Mouse (Mus musculus): Measurements from ENCODE around the gene Adamts5. TPM values are rescaled to one million over a fixed set of nuclear protein-coding genes. Genes with fewer than 3 reads are reported as not detected.

Gene Adamts5
- 1 to 10 TPM in 1 of 26 experiments, under 1 TPM in 1, not detected in 24; 0.12 to 3.8 TPM for total RNA-seq (2018; cell fraction: chromatin; rRNA removed)
- under 1 TPM in 1 of 26 experiments, not detected in 25; under 0.01 TPM for total RNA-seq (2018; cell fraction: cytosol; rRNA removed)
- total RNA-seq (2018; cell fraction: nucleus; rRNA removed) = under 1 TPM in 1 of 26 experiments, not detected in 25; 0.65 TPM
- polyA plus RNA-seq (2018) = not detected in 3 replicates

DNA sequence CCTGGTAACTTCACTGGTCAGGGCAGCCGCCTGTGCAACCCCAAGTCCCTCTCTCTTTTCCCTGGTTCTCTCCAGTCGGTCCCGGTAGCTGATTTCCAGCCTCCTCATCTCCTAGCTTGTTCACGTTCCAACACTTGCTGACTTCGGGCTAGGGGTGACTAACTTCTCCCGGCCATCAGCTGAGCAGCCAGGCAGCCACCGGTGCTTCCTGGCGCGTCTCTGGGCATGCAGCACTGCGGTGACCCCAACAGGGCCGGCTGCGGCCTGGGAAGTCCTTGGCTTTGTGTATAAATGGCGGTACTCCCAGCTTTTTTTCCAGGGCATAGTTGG, at the start of gene Adamts5:
TSS of gene Adamts5 (minus strand) at position 248 of the 330 bp plus-strand sequence.
- H3K27ac ChIP-seq = no peak within 1 kb of the TSS
- no peaks in the 10 kb centered on the region for H3K36me3 ChIP-seq (ENCODE audit: inconsistent target)
- WGBS (ENCODE audit: missing documents) = 7% methylated on average over 11 of the region's 13 CpGs
- no peaks in the 10 kb centered on the region for H3K79me2 ChIP-seq (ENCODE audit: inconsistent target)
- H3K4me3 ChIP-seq (ENCODE audit: inconsistent target) = no peak within 1 kb of the TSS

DNA sequence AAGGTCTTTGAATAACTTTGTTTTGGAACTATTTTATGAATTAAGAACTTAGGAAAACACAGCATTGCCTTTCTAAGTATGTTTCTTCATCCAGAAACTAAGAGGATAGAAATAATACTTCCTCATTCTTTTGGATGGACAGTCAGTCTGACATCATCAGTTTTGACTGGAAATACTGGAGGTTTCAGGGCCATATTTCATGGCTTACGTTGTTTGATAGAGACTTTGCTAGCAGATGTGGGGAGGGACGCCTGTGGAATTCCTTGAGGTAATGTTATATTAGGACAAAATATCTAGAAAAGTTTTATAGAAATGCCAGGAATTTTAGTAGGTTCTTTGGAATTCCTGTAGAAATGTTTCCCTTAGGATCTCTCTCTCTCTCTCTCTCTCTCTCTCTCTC, 48.7 kb upstream of the Adamts5 start:
- Histone ChIP-seq H3K27ac (no peak overlapping the region), H3K4me3 (ENCODE audit: inconsistent target) (no peak overlapping the region), H3K36me3 (ENCODE audit: inconsistent target) (no peaks in the 10 kb centered on the region), H3K79me2 (ENCODE audit: inconsistent target) (no peaks in the 10 kb centered on the region)
- 71% methylated on average over 2 of the region's 2 CpGs for WGBS (ENCODE audit: missing documents)

DNA sequence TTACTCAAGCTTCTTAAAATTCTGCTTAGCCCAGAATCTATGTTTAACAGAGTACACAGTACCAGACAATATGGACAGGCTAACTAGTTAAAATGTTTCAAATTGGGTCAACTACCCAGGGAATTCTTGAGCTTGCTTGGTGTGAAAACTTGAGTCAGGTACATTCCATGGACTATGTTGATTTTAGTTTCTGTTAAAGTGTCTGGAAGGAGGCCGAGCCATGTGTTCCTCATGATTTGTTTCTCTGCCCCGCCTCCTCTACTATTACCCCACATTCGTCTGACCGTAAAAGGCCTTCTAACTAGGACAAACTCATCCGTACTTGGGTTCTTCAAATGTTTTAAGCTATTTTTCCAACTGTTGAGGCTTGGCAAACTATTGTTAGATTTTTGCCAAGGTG, 24.4 kb upstream of the Adamts5 start:
- Histone ChIP-seq H3K27ac (no peak overlapping the region), H3K79me2 (ENCODE audit: inconsistent target) (no peaks in the 10 kb centered on the region), H3K36me3 (ENCODE audit: inconsistent target) (no peaks in the 10 kb centered on the region), H3K4me3 (ENCODE audit: inconsistent target) (no peak overlapping the region)
- 84% methylated on average over 5 of the region's 5 CpGs for WGBS (ENCODE audit: missing documents)

DNA sequence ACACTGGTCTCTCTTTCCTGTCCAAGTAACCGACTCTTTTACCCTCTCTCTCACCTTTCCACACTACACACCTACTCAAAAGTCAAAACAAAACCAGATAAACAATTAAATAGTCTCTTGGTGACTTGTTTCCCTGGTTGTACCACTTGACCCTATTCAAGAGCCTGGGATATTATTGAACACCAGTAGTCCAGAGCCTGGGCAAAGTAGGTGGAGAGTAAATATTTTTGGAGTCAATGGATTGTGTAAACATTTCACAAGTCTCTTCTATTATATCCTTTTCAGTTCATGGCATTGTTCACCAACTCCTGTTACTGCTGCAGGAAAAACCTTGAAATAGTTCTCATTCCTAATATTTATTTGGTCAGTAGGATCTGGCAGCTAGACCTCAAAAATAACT, 20.8 kb upstream of the Adamts5 start:
- Histone ChIP-seq H3K27ac (no peak overlapping the region), H3K79me2 (ENCODE audit: inconsistent target) (no peaks in the 10 kb centered on the region), H3K4me3 (ENCODE audit: inconsistent target) (no peak overlapping the region), H3K36me3 (ENCODE audit: inconsistent target) (no peaks in the 10 kb centered on the region)
- WGBS (ENCODE audit: missing documents) = 100% methylated on average over 1 of the region's 1 CpGs

DNA sequence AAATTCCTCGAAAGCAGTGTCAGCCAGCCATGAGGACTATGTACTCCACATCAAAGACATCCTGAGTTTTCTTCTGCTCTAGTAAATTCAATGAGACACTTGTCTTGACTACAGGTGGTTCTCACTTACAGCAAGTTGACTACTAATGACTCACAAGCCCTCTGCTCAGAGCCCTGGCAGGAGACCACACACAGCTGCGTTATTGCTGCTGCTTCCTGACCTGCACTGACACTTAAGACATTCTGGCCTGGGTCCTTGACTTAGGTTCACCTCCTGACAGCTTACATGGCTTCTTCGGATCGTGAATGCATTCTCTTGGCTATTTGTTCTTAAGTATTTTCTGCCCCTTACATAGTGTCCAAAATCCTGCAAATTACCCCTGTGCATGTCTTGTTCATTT, 18.5 kb upstream of the Adamts5 start:
- 89% methylated on average over 4 of the region's 4 CpGs for WGBS (ENCODE audit: missing documents)
- H3K36me3 ChIP-seq (ENCODE audit: inconsistent target) = no peaks in the 10 kb centered on the region
- no peak overlapping the region for H3K4me3 ChIP-seq (ENCODE audit: inconsistent target)
- H3K79me2 ChIP-seq (ENCODE audit: inconsistent target) = no peaks in the 10 kb centered on the region
- H3K27ac ChIP-seq = no peak overlapping the region

DNA sequence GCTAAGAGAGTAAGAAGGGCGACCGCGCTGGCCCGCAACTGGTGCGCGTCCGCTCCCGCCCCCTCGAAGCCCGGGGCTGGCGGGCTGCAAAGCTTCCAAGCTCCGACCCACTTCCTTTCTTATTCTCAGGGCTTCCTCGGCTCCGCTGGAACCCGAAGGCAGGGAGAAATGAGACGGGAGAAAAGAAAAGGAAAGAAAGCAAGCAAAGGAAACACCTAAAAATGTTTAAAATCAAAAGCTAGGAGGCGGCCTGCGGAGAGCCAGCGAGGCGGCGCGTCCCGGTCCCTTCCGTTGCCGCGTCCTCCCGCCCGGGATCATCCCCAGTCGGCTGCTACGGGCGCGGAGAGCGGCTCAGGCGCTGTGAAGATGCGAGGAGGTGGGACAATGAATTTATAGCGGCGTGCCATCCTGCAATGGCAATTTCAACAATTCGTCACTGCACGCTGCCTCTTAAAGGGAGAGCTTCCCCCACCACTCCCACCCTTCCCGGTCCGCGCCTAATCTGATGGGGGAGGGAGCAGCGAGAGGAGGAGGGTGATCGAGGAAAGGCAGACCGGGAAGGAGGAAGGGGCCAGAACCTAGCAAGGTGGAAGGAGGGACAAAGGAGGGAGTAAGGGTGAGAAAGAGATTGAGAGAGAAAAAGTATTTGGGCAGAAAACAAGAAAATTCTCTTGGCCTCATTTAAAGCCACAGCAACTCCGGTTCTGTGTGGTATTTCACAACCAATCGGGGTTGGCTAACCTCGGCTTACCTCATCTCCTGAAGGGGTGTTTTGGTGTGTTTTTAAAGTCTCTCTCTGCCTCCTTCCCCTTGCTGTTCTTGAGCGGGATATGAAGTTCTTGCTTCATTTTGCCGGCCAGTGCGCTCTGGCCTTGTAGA, 687 bp downstream of the Adamts5 start:
- Histone ChIP-seq H3K4me3 (ENCODE audit: inconsistent target) (no peak overlapping the region), H3K27ac (no peak overlapping the region), H3K36me3 (ENCODE audit: inconsistent target) (no peaks in the 10 kb centered on the region), H3K79me2 (ENCODE audit: inconsistent target) (no peaks in the 10 kb centered on the region)
- 2% methylated on average over 49 of the region's 51 CpGs for WGBS (ENCODE audit: missing documents)

DNA sequence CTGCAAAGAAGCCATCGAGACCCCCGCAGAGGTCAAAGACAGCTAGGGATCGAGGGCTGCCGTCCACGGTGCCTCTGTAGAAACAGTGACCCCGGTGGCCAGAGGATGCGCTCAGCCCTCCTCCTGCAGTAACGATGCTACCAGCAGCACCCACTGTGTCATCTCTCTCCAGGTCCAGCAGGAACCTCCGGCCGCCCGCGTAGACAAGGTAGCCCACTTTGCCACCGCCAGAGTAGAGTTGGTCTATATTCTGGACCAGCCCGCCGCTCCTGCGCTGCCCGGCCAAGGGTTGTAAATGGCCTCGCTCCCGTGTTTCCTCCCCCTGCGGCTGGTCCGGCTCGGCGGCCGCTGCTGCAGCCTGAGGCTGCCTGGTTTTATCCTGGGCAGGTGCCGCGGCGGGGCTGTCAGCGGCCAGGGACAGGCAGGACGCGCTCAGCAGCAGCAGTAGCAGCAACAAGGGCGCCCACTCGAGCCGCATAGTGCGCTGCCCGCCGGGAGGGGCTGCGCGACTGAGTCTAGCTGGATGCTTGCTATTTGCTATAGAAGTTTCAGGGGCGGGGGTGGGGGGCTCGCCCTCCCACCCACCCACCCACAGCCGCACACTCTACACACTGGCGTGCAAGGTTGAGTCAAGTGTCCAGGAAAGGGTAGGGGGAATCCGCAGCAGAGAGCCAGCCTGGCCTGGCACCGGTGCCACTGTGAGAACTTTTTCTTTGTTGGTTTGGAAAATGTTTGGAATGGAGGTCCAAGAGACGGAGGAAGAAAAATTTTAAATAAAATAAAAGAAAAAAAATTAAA, 1.6 kb downstream of the Adamts5 start:
- H3K4me3 ChIP-seq (ENCODE audit: inconsistent target) = no peak overlapping the region
- H3K79me2 ChIP-seq (ENCODE audit: inconsistent target) = no peaks in the 10 kb centered on the region
- no peaks in the 10 kb centered on the region for H3K36me3 ChIP-seq (ENCODE audit: inconsistent target)
- WGBS (ENCODE audit: missing documents) = 8% methylated on average over 43 of the region's 45 CpGs
- H3K27ac ChIP-seq = no peak overlapping the region

DNA sequence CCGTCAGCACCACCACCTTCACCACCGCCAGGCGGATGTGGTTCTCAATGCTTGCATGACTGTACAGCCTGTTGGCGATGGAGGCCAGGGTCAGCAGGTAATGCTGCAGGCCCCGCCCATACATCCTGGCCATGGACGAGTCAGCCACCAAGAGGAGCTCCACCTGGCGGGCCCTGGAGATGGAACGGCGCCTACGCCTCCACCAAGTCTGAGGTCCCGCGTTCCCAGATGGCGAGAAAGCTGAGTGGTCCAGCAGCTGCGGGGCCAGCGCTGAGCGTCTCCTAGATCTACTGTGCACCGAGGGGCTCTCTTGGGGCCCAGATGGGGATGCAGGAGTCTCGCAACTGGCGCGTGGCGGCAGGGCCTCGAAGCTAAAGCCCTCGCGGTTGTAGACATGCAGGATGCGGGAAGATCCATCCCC, 2.3 kb downstream of the Adamts5 start:
- 44% methylated on average over 25 of the region's 25 CpGs for WGBS (ENCODE audit: missing documents)
- Histone ChIP-seq H3K27ac (no peak overlapping the region), H3K36me3 (ENCODE audit: inconsistent target) (no peaks in the 10 kb centered on the region), H3K4me3 (ENCODE audit: inconsistent target) (no peak overlapping the region), H3K79me2 (ENCODE audit: inconsistent target) (no peaks in the 10 kb centered on the region)

DNA sequence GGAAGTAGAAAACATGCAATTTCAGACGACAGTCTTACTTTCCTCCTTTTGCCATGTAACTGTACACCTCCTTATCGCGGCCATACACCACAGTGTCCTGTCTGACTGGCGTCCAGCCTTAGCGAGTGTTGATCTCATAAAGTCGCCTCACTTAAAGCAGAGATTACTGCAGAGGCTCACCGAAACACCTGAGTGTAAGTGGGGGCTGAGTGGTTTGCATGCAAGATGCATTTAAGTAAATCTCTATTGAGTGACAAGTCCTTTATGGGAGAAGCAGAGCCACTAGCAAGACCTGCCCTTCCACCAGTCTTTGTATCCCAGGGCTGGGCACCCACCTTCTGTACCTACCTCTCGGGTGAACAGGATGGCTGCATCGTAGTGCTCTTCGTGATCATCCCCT, 2.8 kb downstream of the Adamts5 start:
- Histone ChIP-seq H3K36me3 (ENCODE audit: inconsistent target) (no peaks in the 10 kb centered on the region), H3K27ac (no peak overlapping the region), H3K79me2 (ENCODE audit: inconsistent target) (no peaks in the 10 kb centered on the region), H3K4me3 (ENCODE audit: inconsistent target) (no peak overlapping the region)
- 91% methylated on average over 10 of the region's 10 CpGs for whole genome bisulfite sequencing (ENCODE audit: missing documents)

DNA sequence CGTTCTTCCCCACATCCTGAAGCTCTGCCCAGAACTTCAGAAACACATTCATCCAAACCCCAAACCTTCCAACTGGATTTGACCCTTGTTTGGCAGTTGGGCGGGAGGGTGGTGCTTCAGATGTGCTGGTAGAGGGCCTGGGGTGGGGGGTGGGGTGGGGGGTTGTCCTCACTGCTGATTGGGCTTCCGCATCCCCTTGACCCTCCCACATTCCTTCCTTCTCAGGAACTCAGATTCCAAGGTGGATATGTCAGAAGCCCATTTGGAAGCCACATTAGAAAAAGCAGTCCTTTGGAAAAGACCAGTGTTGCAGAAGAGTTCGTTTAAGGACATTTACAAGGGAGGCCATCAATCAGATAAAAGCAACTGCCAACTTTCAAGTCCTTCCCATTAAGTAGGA, 3.2 kb downstream of the Adamts5 start:
- H3K79me2 ChIP-seq (ENCODE audit: inconsistent target) = no peaks in the 10 kb centered on the region
- no peak overlapping the region for H3K4me3 ChIP-seq (ENCODE audit: inconsistent target)
- 63% methylated on average over 4 of the region's 4 CpGs for WGBS (ENCODE audit: missing documents)
- H3K27ac ChIP-seq = no peak overlapping the region
- no peaks in the 10 kb centered on the region for H3K36me3 ChIP-seq (ENCODE audit: inconsistent target)

DNA sequence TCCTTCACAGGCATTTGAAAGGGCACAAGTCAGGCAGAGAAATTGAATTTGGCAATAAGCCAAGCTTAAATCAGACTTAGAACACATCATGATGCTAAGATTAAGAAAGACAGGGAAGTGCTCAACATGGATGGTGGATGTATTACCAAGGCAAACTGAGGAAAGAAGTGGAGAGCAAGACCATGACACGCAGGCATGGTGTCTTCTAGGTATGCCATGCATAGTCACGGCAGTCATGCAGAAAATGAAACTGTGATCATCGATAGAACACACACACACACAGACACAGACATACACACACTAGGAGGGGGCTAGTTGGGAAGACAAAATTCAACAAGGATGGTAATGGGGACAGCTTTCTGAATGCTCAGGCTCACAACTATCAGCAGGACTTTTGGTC, 3.8 kb downstream of the Adamts5 start:
- Histone ChIP-seq H3K4me3 (ENCODE audit: inconsistent target) (no peak overlapping the region), H3K27ac (no peak overlapping the region), H3K79me2 (ENCODE audit: inconsistent target) (no peaks in the 10 kb centered on the region), H3K36me3 (ENCODE audit: inconsistent target) (no peaks in the 10 kb centered on the region)
- WGBS (ENCODE audit: missing documents) = 84% methylated on average over 3 of the region's 3 CpGs

DNA sequence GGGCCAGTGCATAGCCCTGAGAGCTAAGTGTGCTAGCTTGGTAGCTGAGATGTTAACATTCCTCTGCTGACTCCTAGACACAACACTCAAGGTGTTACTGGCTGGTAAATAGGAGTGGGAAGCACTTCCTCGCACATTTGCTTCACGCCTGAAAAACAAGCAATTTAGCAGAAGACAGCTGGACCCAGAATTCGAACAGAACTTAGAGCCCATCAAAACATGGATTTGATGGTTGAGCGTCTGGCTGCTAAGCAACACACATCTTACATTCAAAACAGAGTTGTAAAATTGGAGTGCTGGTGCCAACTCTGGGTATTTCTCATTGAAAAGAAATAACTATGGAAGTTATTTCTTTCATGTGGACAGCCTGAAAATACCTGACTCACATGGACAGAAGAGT, 5.7 kb downstream of the Adamts5 start:
- no peak overlapping the region for H3K27ac ChIP-seq
- no peak overlapping the region for H3K4me3 ChIP-seq (ENCODE audit: inconsistent target)
- WGBS (ENCODE audit: missing documents) = 82% methylated on average over 4 of the region's 4 CpGs
- H3K79me2 ChIP-seq (ENCODE audit: inconsistent target) = no peaks in the 10 kb centered on the region
- H3K36me3 ChIP-seq (ENCODE audit: inconsistent target) = no peaks in the 10 kb centered on the region

DNA sequence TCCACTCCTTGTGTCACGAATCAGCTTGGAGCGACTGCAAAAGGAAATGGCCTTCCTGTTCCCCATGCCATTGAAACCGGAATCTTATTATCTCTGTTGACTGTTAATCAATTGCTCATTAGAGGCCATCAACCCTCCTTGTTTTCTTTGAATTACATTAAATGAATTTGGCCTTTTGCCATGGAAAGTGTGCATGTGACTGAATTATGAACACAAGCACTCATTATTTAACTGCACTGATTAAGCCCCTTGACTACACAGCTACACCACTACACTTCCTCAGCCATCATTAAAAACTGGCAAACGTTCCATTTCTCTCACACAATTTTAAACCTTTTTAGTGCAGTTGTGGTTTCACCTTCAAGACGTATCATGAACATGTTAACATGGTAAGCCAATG, 11.8 kb downstream of the Adamts5 start:
- H3K27ac ChIP-seq = no peak overlapping the region
- H3K4me3 ChIP-seq (ENCODE audit: inconsistent target) = no peak overlapping the region
- no peaks in the 10 kb centered on the region for H3K79me2 ChIP-seq (ENCODE audit: inconsistent target)
- 66% methylated on average over 5 of the region's 5 CpGs for WGBS (ENCODE audit: missing documents)
- H3K36me3 ChIP-seq (ENCODE audit: inconsistent target) = no peaks in the 10 kb centered on the region

DNA sequence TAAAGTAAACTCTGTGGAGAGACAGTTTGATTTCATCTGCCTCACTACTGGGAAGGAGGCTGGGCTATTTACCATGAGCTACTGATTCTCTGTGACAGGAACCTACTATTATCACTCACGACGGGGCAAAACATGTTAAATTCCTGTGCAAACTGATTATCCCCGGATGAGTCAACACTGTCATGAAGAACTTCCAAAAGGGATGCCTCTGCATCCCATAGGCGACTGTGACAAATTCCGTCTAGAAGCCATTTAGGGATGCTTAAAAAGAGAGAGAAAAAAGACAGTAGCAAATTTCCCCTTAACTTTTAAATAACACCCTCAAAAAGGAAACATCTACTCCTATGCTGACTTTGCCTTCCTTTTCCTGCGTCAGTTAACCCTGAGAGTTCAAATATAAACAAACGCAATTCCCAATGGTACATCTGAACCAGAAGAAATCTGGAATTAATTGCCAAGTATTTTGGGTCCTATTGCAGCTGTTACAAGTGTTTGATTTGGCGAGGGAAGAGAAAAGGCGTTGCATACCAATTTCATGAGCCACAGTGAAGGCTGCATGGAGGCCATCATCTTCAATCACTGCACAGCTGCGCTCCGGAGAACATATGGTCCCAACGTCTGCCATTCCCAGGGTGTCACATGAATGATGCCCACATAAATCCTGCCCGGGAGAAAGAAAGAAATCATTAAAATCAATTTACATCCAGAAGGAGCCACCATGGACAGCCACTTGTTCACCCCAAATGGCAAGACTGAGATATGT, 14.2 kb downstream of the Adamts5 start:
- Histone ChIP-seq H3K4me3 (ENCODE audit: inconsistent target) (no peak overlapping the region), H3K79me2 (ENCODE audit: inconsistent target) (no peaks in the 10 kb centered on the region), H3K27ac (no peak overlapping the region), H3K36me3 (ENCODE audit: inconsistent target) (no peaks in the 10 kb centered on the region)
- 89% methylated on average over 13 of the region's 13 CpGs for WGBS (ENCODE audit: missing documents)
